Mouse (Mus musculus) hematopoietic multipotent progenitor cell, adult 10-12 weeks (in vitro differentiated cells): Measurements from ENCODE around the gene Ivns1abp. TPM values are rescaled to one million over a fixed set of nuclear protein-coding genes. Genes with fewer than 3 reads are reported as not detected.

Experiments used
- polyA plus RNA-seq: library from polyadenylated mRNA; stranded (reverse); fragments of >175 nt; gene quantifications from 2 replicates; pipeline ENCODE4 v1.2.3, GENCODE M21; 2012; ENCODE audit warnings: low replicate concordance

The Ivns1abp gene
- 65.3 and 97.5 TPM in 2 replicates for polyA plus RNA-seq

DNA sequence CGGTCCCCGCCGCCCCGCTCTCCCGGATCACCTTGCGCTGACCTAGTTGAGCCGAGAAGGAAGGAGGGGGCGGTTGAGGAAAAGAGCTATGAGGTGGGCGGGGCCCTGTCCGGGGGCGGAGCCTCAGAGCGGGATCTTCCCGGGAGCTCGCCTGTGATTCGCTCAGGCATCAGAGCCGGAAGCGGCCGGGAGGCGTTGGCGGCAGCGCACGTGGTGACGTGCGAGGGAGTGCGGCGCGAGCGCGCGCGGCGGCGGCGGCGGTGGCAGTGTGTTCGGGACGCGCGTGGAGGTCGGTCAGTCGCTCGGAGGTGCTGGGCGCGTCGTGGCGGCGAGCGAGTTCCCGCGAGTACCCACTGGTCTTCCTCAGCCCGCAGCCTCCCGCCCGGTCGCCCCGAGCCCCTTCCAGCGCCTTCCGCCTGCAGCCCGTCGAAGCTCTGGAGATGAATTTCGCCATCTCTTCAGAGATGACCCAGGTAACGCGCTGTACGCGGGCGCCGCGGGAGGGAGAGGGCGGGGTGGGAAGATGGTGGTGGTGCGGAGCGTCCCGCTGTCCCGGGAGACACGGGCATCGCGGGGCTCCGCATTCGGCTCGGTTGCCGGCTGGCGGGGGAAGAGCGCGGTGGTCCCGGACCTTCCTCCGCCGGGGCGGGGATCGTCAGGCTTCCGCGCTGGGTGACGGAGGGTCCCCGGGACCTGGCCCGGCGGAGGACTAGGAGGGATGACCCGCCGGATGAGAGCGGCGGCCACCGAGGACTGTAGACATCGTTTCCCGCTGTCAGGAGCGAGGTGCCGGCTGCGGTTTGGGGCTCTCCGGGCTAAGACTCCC is at the start of gene Ivns1abp:
Ivns1abp (plus strand) TSS at position 195 of the 826 bp plus-strand sequence.

Other genes starting within 250 kb of the Ivns1abp start
- 0.35 TPM in 1 of 2 replicates, not detected in the other for gene Gm47985, start 161.9 kb upstream of the Ivns1abp start, polyA plus RNA-seq
- 0.13 TPM in 1 of 2 replicates, not detected in the other for gene Gm8947, start 152.1 kb upstream of the Ivns1abp start, polyA plus RNA-seq
- gene Gm47995, start 146.0 kb upstream of the Ivns1abp start, polyA plus RNA-seq, result 0.13 TPM in 1 of 2 replicates, not detected in the other
- gene 3110040M04Rik, start 140.4 kb upstream of the Ivns1abp start, polyA plus RNA-seq, result not detected in 2 replicates
- gene Gm47996, start 134.3 kb upstream of the Ivns1abp start, polyA plus RNA-seq, result 0.25 TPM in 1 of 2 replicates, not detected in the other
- gene Swt1, start 84.0 kb downstream of the Ivns1abp start, polyA plus RNA-seq, result 0.29 and 2.4 TPM in 2 replicates
- 17.5 and 41.0 TPM in 2 replicates for gene Trmt1l, start 84.1 kb downstream of the Ivns1abp start, polyA plus RNA-seq
- 21.2 and 41.8 TPM in 2 replicates for gene Rnf2, start 156.5 kb downstream of the Ivns1abp start, polyA plus RNA-seq
- gene Fam129a, start 226.7 kb downstream of the Ivns1abp start, polyA plus RNA-seq, result 32.2 and 64.6 TPM in 2 replicates